23 mouse cellular contexts compared by ENCODE assay signal in genomic region chr10:44490899-44491422, GRCm38 (mm10).
"Had no signal": no experiment of that assay in that cellular context is flagged by ENCODE, and none has a peak within 500 bp of the region (broad histone marks: within the 10 kb centered on the region; RNA-seq: fewer than 3 reads in every experiment).

No protein-coding gene starts in this region.

- H3K4me2 ChIP-seq: heart, embryonic 12.5 days; hindbrain, embryonic 12.5 days; hindbrain, embryonic 14.5 days; limb, embryonic 12.5 days; liver, embryonic 11.5 days; liver, embryonic 13.5 days had no signal

- H3K9me3 ChIP-seq: heart, embryonic 10.5 days; heart, embryonic 12.5 days; hindbrain, embryonic 10.5 days; hindbrain, embryonic 12.5 days; limb, embryonic 12.5 days; liver, embryonic 13.5 days had no signal

- H3K4me1 ChIP-seq: heart, embryonic 10.5 days; heart, embryonic 12.5 days; hindbrain, embryonic 12.5 days; liver, embryonic 13.5 days had no signal

- H3K4me3 ChIP-seq: heart, embryonic 10.5 days; heart, embryonic 12.5 days; hindbrain, embryonic 10.5 days; hindbrain, embryonic 12.5 days; layer of hippocampus, adult 2 months; left cerebral cortex, adult 2 months; limb, embryonic 12.5 days; liver, embryonic 13.5 days had no signal

- H3K27me3 ChIP-seq: hindbrain, embryonic 12.5 days; liver, embryonic 13.5 days had no signal

- H3K27ac ChIP-seq: heart, embryonic 10.5 days; hindbrain, embryonic 10.5 days; hindbrain, embryonic 12.5 days; hindbrain, embryonic 14.5 days; layer of hippocampus, adult 2 months; left cerebral cortex, adult 2 months; limb, embryonic 12.5 days; liver, embryonic 13.5 days had no signal

- ATAC-seq: hindbrain, embryonic 16.5 days; inflammation-experienced regulatory T-cells, adult 6 months had no signal

- H3K9ac ChIP-seq: heart, embryonic 12.5 days; hindbrain, embryonic 12.5 days; hindbrain, embryonic 14.5 days; limb, embryonic 12.5 days; liver, embryonic 13.5 days had no signal

- DNase-seq: gastrocnemius, postnatal 14 days; gastrocnemius, postnatal 36 days; heart, adult 18-20 months; heart, postnatal 10 days; heart, postnatal 4 days; kidney, adult 18-20 months; kidney, adult 8-10 months; kidney, postnatal 10 days; kidney, postnatal 25 days; kidney, postnatal 4 days; liver; liver, embryonic 13.5 days had no signal

- H3K36me3 ChIP-seq: heart, embryonic 10.5 days; heart, embryonic 12.5 days; hindbrain, embryonic 10.5 days; hindbrain, embryonic 12.5 days; limb, embryonic 12.5 days; liver, embryonic 13.5 days had no signal
